Mouse (Mus musculus) liver, embryonic 15.5 days (tissue): ENCODE data around the gene Flnc. TPM values are rescaled to one million over a fixed set of nuclear protein-coding genes. Genes with fewer than 3 reads are reported as not detected.

ENCODE experiments used
- ATAC-seq: fragments of 200-750 bp; cut with Nextera tagmentation; 2 replicates; pipeline ENCODE4 v1.8.0; 2017; ENCODE audit warnings: moderate number of reproducible peaks, mild to moderate bottlenecking, moderate library complexity; ENCODE audit not compliant: insufficient read depth
- H3K27ac ChIP-seq: fragments of 300-500 bp; sonication (generic); replicated peaks from 2 replicates; pipeline ENCODE4 v1.5.1; 2015; ENCODE audit warnings: mild to moderate bottlenecking, inconsistent platforms
- H3K27me3 ChIP-seq: fragments of 300-500 bp; sonication (generic); 2 replicates; pipeline ENCODE4 v1.6.1; 2015; ENCODE audit warnings: mild to moderate bottlenecking, inconsistent platforms
- H3K36me3 ChIP-seq: fragments of 300-500 bp; sonication (generic); replicated peaks from 2 replicates; pipeline ENCODE4 v1.6.1; 2015; ENCODE audit warnings: moderate library complexity, mild to moderate bottlenecking, inconsistent platforms
- H3K4me1 ChIP-seq: fragments of 300-500 bp; sonication (generic); replicated peaks from 2 replicates; pipeline ENCODE4 v1.6.1; 2015; ENCODE audit warnings: inconsistent platforms
- H3K4me2 ChIP-seq: fragments of 300-500 bp; sonication (generic); 2 replicates; pipeline ENCODE4 v1.6.1; 2015; ENCODE audit warnings: moderate library complexity, mild to moderate bottlenecking, inconsistent platforms
- H3K4me3 ChIP-seq: fragments of 300-500 bp; sonication (generic); replicated peaks from 2 replicates; pipeline ENCODE4 v1.5.1; 2015; ENCODE audit warnings: mild to moderate bottlenecking, inconsistent platforms
- H3K9ac ChIP-seq: fragments of 300-500 bp; sonication (generic); 2 replicates; pipeline ENCODE4 v1.6.1; 2015; ENCODE audit warnings: moderate library complexity, mild to moderate bottlenecking, inconsistent platforms
- H3K9me3 ChIP-seq: fragments of 300-500 bp; sonication (generic); replicated peaks from 2 replicates; pipeline ENCODE4 v1.6.1; 2016; ENCODE audit warnings: inconsistent platforms
- whole genome bisulfite sequencing: fragments of 180-500 bp; shearing (Covaris S2); methylation state at CpG from one replicate; pipeline ENCODE4 v1.1.7; 2015; ENCODE audit warnings: mixed read lengths; ENCODE audit not compliant: insufficient replicate concordance; 5-methylcytosine and 5-hydroxymethylcytosine counted together
- polyA plus RNA-seq: library from polyadenylated mRNA; unstranded; fragments of >200 nt; fragmentation: Nextera tagmentation; extraction: Ambion mirVana; gene quantifications from 2 replicates; pipeline ENCODE4 v1.2.1, GENCODE M21; 2015

Gene Flnc
- polyA plus RNA-seq, 1 experiment from 2014 or later: 1.1 TPM

- WGBS: 25% methylated on average over 6 of the region's 6 CpGs
- H3K27ac ChIP-seq: no peak overlapping the region
- no peak for ATAC-seq
- H3K36me3 ChIP-seq: no peaks in the 10 kb centered on the region
- no peak overlapping the region for H3K4me2 ChIP-seq
- peaks cover 7% of the 10 kb centered on the region; the same call in 1 of the 2 replicates for H3K4me1 ChIP-seq
- no peaks in the 10 kb centered on the region for H3K9me3 ChIP-seq
- H3K9ac ChIP-seq: no peak overlapping the region
- H3K27me3 ChIP-seq: peaks cover 96% of the 10 kb centered on the region
- no peak overlapping the region for H3K4me3 ChIP-seq
Measured at GRCm38 (mm10) chr6:29397575-29397974, 35.5 kb upstream of the Flnc start.

GRCm38 (mm10) chr6:29399851-29400250 is 33.2 kb upstream of the Flnc start:
- no peak overlapping the region for H3K27ac ChIP-seq
- 64% methylated on average over 4 of the region's 4 CpGs for WGBS
- no peaks in the 10 kb centered on the region for H3K9me3 ChIP-seq

GRCm38 (mm10) chr6:29402693-29403342 is 30.2 kb upstream of the Flnc start:
- Histone ChIP-seq H3K27me3 (peaks cover 67% of the 10 kb centered on the region), H3K4me1 (no peaks in the 10 kb centered on the region), H3K36me3 (no peaks in the 10 kb centered on the region), H3K9me3 (no peaks in the 10 kb centered on the region), H3K9ac (no peak overlapping the region), H3K4me2 (peak overlapping the region; percentile 29; the same call in 1 of the 2 replicates), H3K27ac (no peak overlapping the region), H3K4me3 (no peak overlapping the region)
- 9% methylated on average over 32 of the region's 34 CpGs for WGBS
- no peak for ATAC-seq

More at GRCm38 (mm10) chr6:29399851-29400250, 33.2 kb upstream of the Flnc start:
- Histone ChIP-seq H3K4me2 (no peak overlapping the region), H3K36me3 (no peaks in the 10 kb centered on the region), H3K9ac (no peak overlapping the region), H3K4me3 (no peak overlapping the region), H3K27me3 (peaks cover 96% of the 10 kb centered on the region), H3K4me1 (peaks cover 7% of the 10 kb centered on the region; the same call in 1 of the 2 replicates)
- no peak for ATAC-seq

- ATAC-seq: no peak
- 63% methylated on average over 6 of the region's 6 CpGs for WGBS
Measured at GRCm38 (mm10) chr6:29406412-29406811, 26.6 kb upstream of the Flnc start.

GRCm38 (mm10) chr6:29415446-29415845 is 17.6 kb upstream of the Flnc start:
- H3K4me3 ChIP-seq: no peak overlapping the region
- WGBS: 51% methylated on average over 9 of the region's 9 CpGs
- H3K9ac ChIP-seq: no peak overlapping the region
- H3K27me3 ChIP-seq: peaks cover 13% of the 10 kb centered on the region
- ATAC-seq: no peak
- H3K9me3 ChIP-seq: no peaks in the 10 kb centered on the region
- no peaks in the 10 kb centered on the region for H3K36me3 ChIP-seq
- no peaks in the 10 kb centered on the region for H3K4me1 ChIP-seq
- no peak overlapping the region for H3K4me2 ChIP-seq
- H3K27ac ChIP-seq: no peak overlapping the region

More at GRCm38 (mm10) chr6:29406412-29406811, 26.6 kb upstream of the Flnc start:
- Histone ChIP-seq H3K4me3 (no peak overlapping the region), H3K27ac (no peak overlapping the region), H3K9me3 (no peaks in the 10 kb centered on the region), H3K9ac (no peak overlapping the region), H3K27me3 (peaks cover 32% of the 10 kb centered on the region), H3K4me2 (no peak overlapping the region), H3K4me1 (no peaks in the 10 kb centered on the region), H3K36me3 (no peaks in the 10 kb centered on the region)

GRCm38 (mm10) chr6:29420596-29420995 is 12.5 kb upstream of the Flnc start:
- Histone ChIP-seq H3K4me2 (no peak overlapping the region), H3K4me1 (no peaks in the 10 kb centered on the region), H3K36me3 (no peaks in the 10 kb centered on the region), H3K9ac (no peak overlapping the region), H3K9me3 (no peaks in the 10 kb centered on the region), H3K4me3 (no peak overlapping the region), H3K27me3 (peaks cover 9% of the 10 kb centered on the region), H3K27ac (no peak overlapping the region)
- WGBS: 24% methylated on average over 2 of the region's 2 CpGs
- ATAC-seq: no peak

- 70% methylated on average over 8 of the region's 8 CpGs for WGBS
- Histone ChIP-seq H3K27ac (no peak overlapping the region), H3K4me2 (no peak overlapping the region), H3K4me1 (no peaks in the 10 kb centered on the region), H3K4me3 (no peak overlapping the region), H3K9ac (no peak overlapping the region), H3K36me3 (no peaks in the 10 kb centered on the region), H3K27me3 (peaks cover 9% of the 10 kb centered on the region), H3K9me3 (no peaks in the 10 kb centered on the region)
- no peak for ATAC-seq
Measured at GRCm38 (mm10) chr6:29425118-29425517, 7.9 kb upstream of the Flnc start.

- H3K4me2 ChIP-seq: no peak overlapping the region
- no peak overlapping the region for H3K9ac ChIP-seq
- no peaks in the 10 kb centered on the region for H3K4me1 ChIP-seq
- H3K27ac ChIP-seq: no peak overlapping the region
- no peak for ATAC-seq
- H3K4me3 ChIP-seq: no peak overlapping the region
- peaks cover 18% of the 10 kb centered on the region for H3K27me3 ChIP-seq
- 64% methylated on average over 6 of the region's 6 CpGs for WGBS
- H3K36me3 ChIP-seq: no peaks in the 10 kb centered on the region
- H3K9me3 ChIP-seq: no peaks in the 10 kb centered on the region
Measured at GRCm38 (mm10) chr6:29426331-29426730, 6.7 kb upstream of the Flnc start.

GRCm38 (mm10) chr6:29428171-29428570 is 4.9 kb upstream of the Flnc start:
- H3K4me2 ChIP-seq: no peak overlapping the region
- H3K36me3 ChIP-seq: no peaks in the 10 kb centered on the region
- WGBS: 47% methylated on average over 4 of the region's 4 CpGs
- no peak overlapping the region for H3K27ac ChIP-seq
- H3K9me3 ChIP-seq: no peaks in the 10 kb centered on the region
- 0 out of 2 replicates have a peak, but pooled peaks cover 4% of the 10 kb centered on the region for H3K4me1 ChIP-seq
- no peak overlapping the region for H3K4me3 ChIP-seq
- H3K27me3 ChIP-seq: peaks cover 36% of the 10 kb centered on the region
- H3K9ac ChIP-seq: no peak overlapping the region
- ATAC-seq: no peak

- H3K9ac ChIP-seq: no peak overlapping the region
- peaks cover 63% of the 10 kb centered on the region for H3K27me3 ChIP-seq
- H3K4me2 ChIP-seq: no peak overlapping the region
- WGBS: 49% methylated on average over 15 of the region's 15 CpGs
- no peak overlapping the region for H3K27ac ChIP-seq
- no peaks in the 10 kb centered on the region for H3K36me3 ChIP-seq
- H3K9me3 ChIP-seq: no peaks in the 10 kb centered on the region
- H3K4me3 ChIP-seq: no peak overlapping the region
- H3K4me1 ChIP-seq: peaks cover 7% of the 10 kb centered on the region; the same call in 1 of the 2 replicates
- no peak for ATAC-seq
Measured at GRCm38 (mm10) chr6:29430681-29431420, 2.2 kb upstream of the Flnc start.

GRCm38 (mm10) chr6:29431473-29431872 is 1.6 kb upstream of the Flnc start:
- H3K4me1 ChIP-seq: peaks cover 7% of the 10 kb centered on the region; the same call in 1 of the 2 replicates
- WGBS: 40% methylated on average over 5 of the region's 5 CpGs

More at GRCm38 (mm10) chr6:29431473-29431872, 1.6 kb upstream of the Flnc start:
- no peak overlapping the region for H3K9ac ChIP-seq
- no peak overlapping the region for H3K4me2 ChIP-seq
- H3K27ac ChIP-seq: no peak overlapping the region
- peaks cover 69% of the 10 kb centered on the region for H3K27me3 ChIP-seq
- H3K36me3 ChIP-seq: no peaks in the 10 kb centered on the region
- H3K4me3 ChIP-seq: no peak overlapping the region
- no peaks in the 10 kb centered on the region for H3K9me3 ChIP-seq
- no peak for ATAC-seq
